Mouse (Mus musculus) macrophage (primary cell): Measurements from ENCODE around the gene Slc28a1. TPM values are rescaled to one million over a fixed set of nuclear protein-coding genes. Genes with fewer than 3 reads are reported as not detected.

Source experiments
- H3K27ac ChIP-seq: fragments of 350-480 bp; formaldehyde crosslinking; 2 replicates; pipeline ENCODE4 v1.9.0; 2021
- H3K36me3 ChIP-seq: fragments of 350-480 bp; formaldehyde crosslinking; 2 replicates; pipeline ENCODE4 v1.9.0; 2021; ENCODE audit errors: inconsistent target
- H3K4me3 ChIP-seq: fragments of 350-480 bp; formaldehyde crosslinking; 2 replicates; pipeline ENCODE4 v1.9.0; 2021; ENCODE audit errors: inconsistent target
- H3K79me2 ChIP-seq: fragments of 350-480 bp; formaldehyde crosslinking; 2 replicates; pipeline ENCODE4 v1.9.0; 2021; ENCODE audit errors: inconsistent target
- WGBS: methylation state at CpG from one replicate; pipeline ENCODE4 v1.1.7; 2026; ENCODE audit warnings: inconsistent platforms; ENCODE audit not compliant: missing documents; 5-methylcytosine and 5-hydroxymethylcytosine counted together
- polyA plus RNA-seq: library from polyadenylated mRNA; stranded (reverse); fragments of 250-400 nt; gene quantifications from 3 replicates; pipeline ENCODE4 v1.2.4, GENCODE M21; 2018; ENCODE audit warnings: inconsistent platforms

Slc28a1 gene
- polyA plus RNA-seq, 1 experiment from 2014 or later = not detected

- Histone ChIP-seq H3K4me3 (no peak overlapping the region), H3K36me3 (no peaks in the 10 kb centered on the region), H3K27ac (no peak overlapping the region), H3K79me2 (no peaks in the 10 kb centered on the region)
- WGBS = 72% methylated on average over 9 of the region's 9 CpGs
Observed at GRCm38 (mm10) chr7:81109717-81110651, 4.6 kb upstream of the Slc28a1 start.

- Histone ChIP-seq H3K36me3 (no peaks in the 10 kb centered on the region), H3K79me2 (no peaks in the 10 kb centered on the region)
- WGBS = 98% methylated on average over 4 of the region's 4 CpGs
Observed at GRCm38 (mm10) chr7:81110791-81111190, 3.8 kb upstream of the Slc28a1 start.

GRCm38 (mm10) chr7:81111729-81112128 lies 2.9 kb upstream of the Slc28a1 start:
- 95% methylated on average over 2 of the region's 2 CpGs for WGBS
- H3K79me2 ChIP-seq = no peaks in the 10 kb centered on the region

More at GRCm38 (mm10) chr7:81110791-81111190, 3.8 kb upstream of the Slc28a1 start:
- Histone ChIP-seq H3K27ac (no peak overlapping the region), H3K4me3 (no peak overlapping the region)

GRCm38 (mm10) chr7:81112686-81113360 lies 1.8 kb upstream of the Slc28a1 start:
- no peak overlapping the region for H3K27ac ChIP-seq
- 68% methylated on average over 6 of the region's 6 CpGs for WGBS
- no peak overlapping the region for H3K4me3 ChIP-seq
- H3K36me3 ChIP-seq = no peaks in the 10 kb centered on the region
- H3K79me2 ChIP-seq = no peaks in the 10 kb centered on the region

More at GRCm38 (mm10) chr7:81111729-81112128, 2.9 kb upstream of the Slc28a1 start:
- H3K36me3 ChIP-seq = no peaks in the 10 kb centered on the region
- no peak overlapping the region for H3K27ac ChIP-seq
- H3K4me3 ChIP-seq = no peak overlapping the region

- Histone ChIP-seq H3K36me3 (no peaks in the 10 kb centered on the region), H3K79me2 (no peaks in the 10 kb centered on the region), H3K27ac (no peak overlapping the region), H3K4me3 (no peak overlapping the region)
- WGBS = 37% methylated on average over 3 of the region's 3 CpGs
Observed at GRCm38 (mm10) chr7:81121099-81121498, 6.5 kb downstream of the Slc28a1 start.

GRCm38 (mm10) chr7:81122808-81123207 lies 8.2 kb downstream of the Slc28a1 start:
- Histone ChIP-seq H3K79me2 (no peaks in the 10 kb centered on the region), H3K4me3 (no peak overlapping the region), H3K27ac (no peak overlapping the region), H3K36me3 (no peaks in the 10 kb centered on the region)
- WGBS = 75% methylated on average over 2 of the region's 2 CpGs

- Histone ChIP-seq H3K27ac (no peak overlapping the region), H3K4me3 (no peak overlapping the region), H3K79me2 (no peaks in the 10 kb centered on the region), H3K36me3 (no peaks in the 10 kb centered on the region)
- WGBS = 95% methylated on average over 5 of the region's 5 CpGs
Observed at GRCm38 (mm10) chr7:81123553-81123952, 9.0 kb downstream of the Slc28a1 start.

- Histone ChIP-seq H3K4me3 (no peak overlapping the region), H3K79me2 (no peaks in the 10 kb centered on the region), H3K27ac (no peak overlapping the region), H3K36me3 (no peaks in the 10 kb centered on the region)
- WGBS = 86% methylated on average over 8 of the region's 8 CpGs
Observed at GRCm38 (mm10) chr7:81124773-81125172, 10.2 kb downstream of the Slc28a1 start.

GRCm38 (mm10) chr7:81125215-81126175 lies 10.9 kb downstream of the Slc28a1 start:
- 93% methylated on average over 10 of the region's 10 CpGs for WGBS
- Histone ChIP-seq H3K79me2 (no peaks in the 10 kb centered on the region), H3K27ac (no peak overlapping the region), H3K4me3 (no peak overlapping the region), H3K36me3 (no peaks in the 10 kb centered on the region)

GRCm38 (mm10) chr7:81131864-81132263 lies 17.3 kb downstream of the Slc28a1 start:
- H3K27ac ChIP-seq = no peak overlapping the region
- H3K36me3 ChIP-seq = no peaks in the 10 kb centered on the region
- H3K79me2 ChIP-seq = no peaks in the 10 kb centered on the region
- H3K4me3 ChIP-seq = no peak overlapping the region
- WGBS = 94% methylated on average over 7 of the region's 7 CpGs

GRCm38 (mm10) chr7:81132851-81133279 lies 18.3 kb downstream of the Slc28a1 start:
- WGBS = 64% methylated on average over 2 of the region's 2 CpGs
- H3K79me2 ChIP-seq = no peaks in the 10 kb centered on the region
- no peaks in the 10 kb centered on the region for H3K36me3 ChIP-seq
- H3K4me3 ChIP-seq = no peak overlapping the region
- no peak overlapping the region for H3K27ac ChIP-seq

GRCm38 (mm10) chr7:81133416-81133815 lies 18.8 kb downstream of the Slc28a1 start:
- H3K4me3 ChIP-seq = no peak overlapping the region
- WGBS = 89% methylated on average over 6 of the region's 6 CpGs
- no peaks in the 10 kb centered on the region for H3K79me2 ChIP-seq
- no peak overlapping the region for H3K27ac ChIP-seq
- no peaks in the 10 kb centered on the region for H3K36me3 ChIP-seq

GRCm38 (mm10) chr7:81133941-81134340 lies 19.3 kb downstream of the Slc28a1 start:
- Histone ChIP-seq H3K4me3 (no peak overlapping the region), H3K79me2 (no peaks in the 10 kb centered on the region), H3K36me3 (no peaks in the 10 kb centered on the region), H3K27ac (no peak overlapping the region)
- WGBS = 67% methylated on average over 2 of the region's 2 CpGs

GRCm38 (mm10) chr7:81134614-81135067 lies 20.0 kb downstream of the Slc28a1 start:
- Histone ChIP-seq H3K4me3 (no peak overlapping the region), H3K79me2 (no peaks in the 10 kb centered on the region), H3K36me3 (no peaks in the 10 kb centered on the region), H3K27ac (no peak overlapping the region)
- WGBS = 4% methylated on average over 9 of the region's 9 CpGs
